Mouse (Mus musculus) frontal cortex, postnatal 14 days (tissue): ENCODE results near the gene Nrp2.
A peak's percentile ranks its signal among the peaks of the same experiment; 100 is the strongest.

Experiments used
- DNase-seq, 2 experiments: peaks; one replicate each; pipeline ENCODE4 v3.0.0; 2022; ENCODE audit warnings: low spot score in 2 of 2

The Nrp2 gene

DNA sequence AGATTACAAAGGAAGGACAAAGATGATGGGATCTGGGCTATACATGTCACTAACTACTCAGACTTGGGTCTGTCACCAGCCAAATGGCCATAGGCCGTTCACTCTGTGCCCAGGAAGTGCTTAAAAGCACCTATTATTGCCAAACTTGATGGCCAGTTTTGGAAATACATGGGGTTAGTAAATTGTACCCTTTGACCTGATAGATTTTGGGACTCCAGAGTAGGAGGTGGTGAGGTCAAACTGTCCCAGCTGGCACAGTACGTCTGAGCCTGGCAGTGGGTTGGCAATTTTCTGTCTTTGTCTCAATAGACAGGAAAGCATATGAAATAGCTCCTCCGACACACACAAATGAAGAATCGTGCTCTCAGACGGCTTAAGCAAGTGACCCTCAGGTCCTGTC is 20.8 kb downstream of the Nrp2 start:
- DNase-seq, result no peak

DNA sequence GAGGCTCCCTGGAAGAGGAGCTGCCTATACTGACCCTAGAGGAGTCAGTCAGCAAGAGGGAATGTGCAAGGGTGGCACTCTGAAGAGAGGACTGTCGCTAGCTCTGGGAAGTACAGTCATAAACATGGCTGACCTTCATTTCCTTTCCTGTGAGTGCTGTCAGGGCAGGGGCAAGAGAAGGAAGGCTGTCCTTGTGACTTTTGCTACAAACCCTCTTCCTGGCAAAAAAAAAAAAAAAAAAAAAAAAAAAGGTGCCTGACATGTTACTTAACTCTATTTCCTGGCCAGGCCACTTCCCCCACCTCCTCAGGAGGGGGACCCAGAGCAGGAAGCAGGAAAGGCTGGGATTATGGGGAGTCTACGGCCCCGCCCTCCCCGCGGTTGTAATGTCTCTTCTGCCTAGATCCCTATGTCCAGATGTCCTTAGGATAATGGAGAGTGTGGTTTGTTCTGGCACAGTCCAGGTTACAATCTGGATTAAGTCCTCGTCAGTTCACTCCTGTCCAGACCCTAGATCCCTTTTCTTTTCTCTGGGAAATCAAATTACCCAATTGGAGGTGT is 21.5 kb downstream of the Nrp2 start:
- no peak for DNase-seq

DNA sequence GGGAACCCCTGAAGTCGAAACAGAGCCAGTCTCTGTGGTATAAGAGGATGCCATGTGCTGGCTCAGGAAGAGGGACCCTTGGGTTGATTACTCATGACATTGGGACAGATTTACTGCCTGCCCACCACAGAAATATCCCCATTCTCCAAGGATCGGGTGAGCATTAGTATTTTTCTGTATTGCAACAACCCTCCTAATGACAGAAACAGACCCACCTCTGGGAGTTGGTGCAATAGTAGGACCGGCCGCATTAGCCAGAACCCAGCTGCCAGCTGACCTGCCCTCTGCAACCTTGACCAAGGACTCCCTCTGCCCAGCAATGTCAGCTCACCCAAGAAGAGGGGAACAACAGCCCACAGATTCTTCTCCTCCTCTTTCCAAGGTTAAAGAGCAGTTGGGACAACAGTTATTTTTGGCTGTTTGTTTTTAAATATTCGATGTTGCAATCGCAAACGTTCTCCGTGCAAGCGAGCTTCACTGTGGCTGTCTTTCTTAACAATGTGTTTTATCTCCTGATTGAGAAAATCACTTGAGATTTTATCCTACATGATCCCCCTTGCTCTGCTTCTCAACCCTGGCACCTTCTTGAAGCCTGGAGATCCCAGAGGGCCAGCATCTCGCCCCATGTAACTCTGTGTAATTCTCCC is 22.1 kb downstream of the Nrp2 start:
- no peak for DNase-seq

DNA sequence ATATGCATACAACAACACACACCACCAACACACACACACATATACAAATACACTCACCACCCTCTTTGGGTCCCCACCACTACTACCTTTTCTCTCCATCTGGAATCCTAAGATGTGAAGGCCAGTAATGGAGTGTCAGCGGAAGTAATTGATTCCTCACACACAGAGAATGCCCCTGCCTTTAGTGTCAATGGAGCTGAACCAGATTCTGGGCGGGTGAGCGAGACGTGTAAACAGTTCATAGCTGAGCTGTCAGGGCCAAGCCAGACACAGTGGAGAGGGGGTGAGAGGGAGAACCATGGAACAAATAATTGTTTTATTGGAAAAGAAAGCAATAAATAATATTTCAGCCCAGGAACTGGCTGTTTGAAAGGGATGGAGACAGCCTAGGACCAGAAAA is 24.1 kb downstream of the Nrp2 start:
- no peak for DNase-seq

DNA sequence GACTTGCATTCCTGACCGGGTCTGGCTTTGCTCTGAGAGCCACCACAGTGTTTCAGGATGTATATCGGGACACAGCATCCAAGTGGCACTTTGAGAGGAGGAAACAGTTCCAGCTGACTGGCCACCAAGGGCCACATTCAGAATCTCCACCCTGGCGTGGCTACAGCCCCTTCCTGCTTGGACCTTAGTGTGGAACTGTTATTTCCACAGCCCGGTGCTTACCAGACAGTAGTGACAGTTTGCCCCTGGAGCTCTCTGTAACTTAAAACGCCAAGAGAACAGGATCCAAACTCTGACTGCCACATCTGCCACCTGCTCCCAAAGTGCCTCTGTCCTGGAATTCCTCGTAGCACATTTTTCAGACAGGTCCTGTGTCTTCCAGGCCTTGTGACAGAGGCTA is 25.3 kb downstream of the Nrp2 start:
- no peak for DNase-seq

DNA sequence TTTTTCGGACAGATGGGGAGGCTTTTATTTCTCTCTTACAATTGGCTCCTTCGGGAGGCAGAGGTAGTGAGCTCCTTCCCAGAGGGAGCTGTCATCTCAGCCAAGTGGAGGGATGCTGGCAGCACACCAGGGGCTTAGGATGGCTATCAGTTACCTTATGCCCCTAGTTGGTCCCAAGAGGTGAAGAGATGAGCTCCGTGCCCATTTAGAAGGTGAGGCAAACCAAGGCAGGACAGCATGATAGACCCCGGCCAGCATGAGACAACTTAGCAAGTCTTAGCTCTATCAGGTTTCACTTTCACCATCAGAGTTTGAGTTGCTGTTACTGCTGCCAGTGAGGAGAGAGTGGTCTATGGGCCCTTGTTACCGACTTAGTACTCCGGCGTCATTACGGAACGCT is 25.8 kb downstream of the Nrp2 start:
- no peak for DNase-seq

DNA sequence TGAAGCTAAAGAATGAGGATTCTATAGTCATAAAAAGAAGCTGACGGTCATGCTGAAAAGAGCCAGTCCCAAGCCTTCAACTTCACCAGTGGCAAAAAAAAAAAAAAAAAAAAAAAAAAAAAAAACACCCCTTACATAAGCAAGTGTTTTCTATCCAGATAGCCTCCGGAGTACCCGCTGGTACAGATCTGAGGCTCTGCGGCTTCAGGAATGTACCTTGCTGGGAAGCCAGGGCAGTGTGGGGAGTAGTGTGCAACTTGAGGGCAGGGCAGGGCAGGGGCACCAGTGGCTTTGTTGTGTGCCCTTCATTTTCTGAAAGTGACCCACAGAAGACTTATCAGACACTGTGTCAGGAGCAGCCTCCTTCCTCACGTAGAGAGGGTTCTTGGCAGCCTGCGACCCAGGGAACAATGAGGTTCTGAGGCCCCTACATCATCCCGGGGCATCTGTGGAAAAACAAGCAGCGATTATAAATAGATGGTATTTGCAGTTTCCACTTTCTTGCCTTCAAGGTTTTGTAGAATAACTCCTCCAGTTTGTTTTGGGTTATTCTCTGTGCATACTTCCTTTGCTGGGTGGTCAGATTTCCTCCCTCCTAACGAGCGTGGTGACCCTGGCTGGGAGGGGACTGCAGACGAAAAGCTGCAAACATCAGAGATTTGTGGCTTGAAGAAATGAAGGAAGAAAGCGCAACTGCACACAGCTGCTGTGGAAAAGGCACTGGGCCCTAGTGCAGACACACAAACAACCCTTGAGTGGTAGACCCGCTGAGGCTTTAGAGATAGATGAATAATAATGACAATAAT is 26.5 kb downstream of the Nrp2 start:
- no peak for DNase-seq

DNA sequence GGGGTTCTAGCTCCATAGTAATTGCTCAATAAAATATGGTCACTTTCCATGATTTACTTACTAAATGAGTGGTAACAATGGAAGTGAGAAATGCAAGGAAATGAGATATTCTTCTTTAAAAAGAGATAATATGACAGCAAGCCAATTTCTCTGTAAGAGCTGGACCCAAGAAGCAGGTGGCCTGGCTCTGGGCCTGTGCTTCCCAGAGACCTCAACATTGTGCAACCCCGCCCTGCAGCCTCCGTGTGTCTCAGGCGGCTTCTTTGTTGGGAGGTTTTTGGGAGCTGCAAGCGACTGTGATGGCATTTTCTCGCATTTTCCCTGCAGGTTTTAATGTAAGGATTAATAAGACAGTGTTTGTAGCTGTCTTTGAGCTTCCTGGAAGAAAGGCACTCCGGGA is 29.0 kb downstream of the Nrp2 start:
- DNase-seq, result no peak

DNA sequence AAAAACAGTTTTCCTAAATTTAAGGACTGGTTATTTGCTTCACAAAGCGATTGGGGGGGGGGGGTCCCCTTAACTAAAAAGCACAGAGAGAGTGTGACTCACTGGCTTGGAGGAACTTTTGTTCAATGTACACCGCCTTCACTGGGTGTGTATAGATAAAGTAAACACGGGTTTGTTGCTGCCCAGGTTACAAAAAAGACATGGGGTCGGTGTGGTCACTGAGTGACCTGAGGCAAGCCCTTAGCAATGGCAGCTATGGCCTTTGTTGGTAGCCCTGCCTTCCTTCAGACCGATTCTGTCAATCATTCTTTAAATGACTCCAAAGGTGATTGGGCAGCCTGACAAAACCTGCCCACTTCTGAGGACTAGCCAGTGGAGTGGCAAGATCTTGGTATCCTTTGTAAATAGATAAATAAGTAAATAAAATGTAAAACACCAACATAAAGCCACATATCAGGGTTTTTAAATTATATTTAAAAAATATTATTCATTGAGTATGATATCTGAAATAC is 31.4 kb downstream of the Nrp2 start:
- no peak for DNase-seq

DNA sequence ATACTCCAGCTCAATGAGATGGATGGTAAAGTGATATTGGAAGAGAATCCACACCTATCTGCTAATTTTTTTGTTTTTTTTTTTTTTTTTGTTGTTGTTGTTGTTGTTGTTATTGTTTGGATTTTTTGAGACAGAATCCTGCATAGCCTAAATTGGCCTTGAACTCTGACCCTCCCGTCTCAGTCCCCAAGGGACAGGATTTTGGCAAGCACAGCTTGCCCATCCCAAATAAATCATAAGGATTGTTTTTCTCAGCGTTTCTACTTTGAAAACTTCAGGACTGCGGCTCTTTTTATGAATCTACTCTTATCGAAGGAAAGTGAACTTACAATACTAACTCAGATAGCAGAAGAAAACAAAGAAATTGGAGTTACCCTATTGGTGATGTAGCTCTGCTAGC is 31.9 kb downstream of the Nrp2 start:
- DNase-seq, result no peak

DNA sequence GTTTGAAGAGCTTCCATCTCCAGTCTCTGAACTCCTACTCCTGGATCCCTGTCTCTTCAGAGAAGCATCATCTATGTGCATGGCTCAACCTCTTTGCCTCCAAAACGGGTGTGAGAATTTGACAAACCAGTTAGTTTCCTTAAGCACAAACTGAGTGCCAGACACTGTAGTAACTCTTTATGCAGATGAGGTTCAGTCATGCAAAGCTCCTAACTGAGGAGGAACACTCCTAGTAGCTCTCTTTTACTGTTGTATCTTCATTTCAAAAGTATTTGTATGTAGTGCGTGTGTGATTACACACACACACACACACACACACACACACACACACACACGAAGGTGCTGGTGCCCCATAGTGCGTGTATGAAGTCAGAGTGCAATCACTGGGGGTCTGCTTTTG is 32.8 kb downstream of the Nrp2 start:
- no peak for DNase-seq

DNA sequence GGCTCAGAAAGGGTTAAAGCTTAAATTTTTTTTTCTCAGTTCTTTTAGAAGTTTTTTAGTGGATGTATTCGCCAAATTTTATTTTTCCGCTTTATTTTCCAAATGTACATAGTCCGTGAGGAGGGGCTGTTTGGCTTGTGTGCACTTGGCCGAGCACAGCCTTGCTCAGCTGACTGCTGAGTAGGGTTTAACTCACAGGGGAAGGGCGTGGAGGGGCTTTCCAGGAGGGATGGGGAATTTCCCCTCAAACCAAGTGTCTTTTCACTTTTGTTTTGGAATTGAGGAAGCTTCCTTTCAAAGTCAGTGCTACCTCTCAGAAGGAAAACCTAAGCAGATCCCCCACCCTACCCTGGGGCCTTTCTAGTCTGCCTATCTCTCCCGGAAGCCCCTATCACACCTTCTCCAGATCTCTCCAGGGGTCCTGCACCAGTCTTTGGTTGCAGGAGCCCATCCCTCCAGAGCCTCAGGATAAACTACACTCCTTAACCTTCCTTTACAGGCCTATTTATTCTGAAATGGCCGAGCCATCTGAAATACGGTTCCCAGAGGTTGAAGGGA is 33.4 kb downstream of the Nrp2 start:
- no peak for DNase-seq

DNA sequence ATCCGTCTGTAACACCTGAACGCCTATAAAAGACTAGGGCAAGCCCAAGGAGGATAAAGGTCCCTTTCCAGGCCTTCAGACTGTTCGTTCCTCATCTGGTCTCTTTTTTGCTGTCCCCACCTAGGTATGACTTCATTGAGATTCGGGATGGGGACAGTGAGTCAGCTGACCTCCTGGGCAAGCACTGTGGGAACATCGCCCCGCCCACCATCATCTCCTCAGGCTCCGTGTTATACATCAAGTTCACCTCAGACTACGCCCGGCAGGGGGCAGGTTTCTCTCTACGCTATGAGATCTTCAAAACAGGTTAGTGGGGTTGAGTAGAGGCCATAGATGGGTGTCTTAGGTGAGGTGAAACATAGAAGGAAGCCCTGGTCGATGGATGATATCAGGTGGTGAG is 35.1 kb downstream of the Nrp2 start:
- no peak for DNase-seq

DNA sequence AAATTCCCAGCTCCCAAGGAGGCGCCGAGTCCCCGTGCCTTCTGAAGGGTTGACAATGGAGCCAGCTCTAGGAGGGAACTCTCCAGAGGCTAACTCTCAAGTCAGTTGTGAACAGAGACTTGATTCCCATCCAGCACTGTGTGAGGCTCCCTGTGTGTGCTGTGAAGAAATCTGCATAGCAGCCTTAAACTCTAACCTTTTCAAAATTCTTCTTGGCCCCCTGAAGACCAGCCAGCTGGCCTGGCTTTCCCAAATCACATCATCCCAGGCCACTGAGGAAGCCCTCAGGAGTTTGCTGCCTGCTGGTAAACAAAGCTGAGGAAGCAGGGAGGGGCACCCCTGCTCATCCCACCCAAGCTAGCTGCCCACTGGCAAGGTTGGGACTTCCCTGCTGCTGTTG is 39.0 kb downstream of the Nrp2 start:
- DNase-seq, result no peak

DNA sequence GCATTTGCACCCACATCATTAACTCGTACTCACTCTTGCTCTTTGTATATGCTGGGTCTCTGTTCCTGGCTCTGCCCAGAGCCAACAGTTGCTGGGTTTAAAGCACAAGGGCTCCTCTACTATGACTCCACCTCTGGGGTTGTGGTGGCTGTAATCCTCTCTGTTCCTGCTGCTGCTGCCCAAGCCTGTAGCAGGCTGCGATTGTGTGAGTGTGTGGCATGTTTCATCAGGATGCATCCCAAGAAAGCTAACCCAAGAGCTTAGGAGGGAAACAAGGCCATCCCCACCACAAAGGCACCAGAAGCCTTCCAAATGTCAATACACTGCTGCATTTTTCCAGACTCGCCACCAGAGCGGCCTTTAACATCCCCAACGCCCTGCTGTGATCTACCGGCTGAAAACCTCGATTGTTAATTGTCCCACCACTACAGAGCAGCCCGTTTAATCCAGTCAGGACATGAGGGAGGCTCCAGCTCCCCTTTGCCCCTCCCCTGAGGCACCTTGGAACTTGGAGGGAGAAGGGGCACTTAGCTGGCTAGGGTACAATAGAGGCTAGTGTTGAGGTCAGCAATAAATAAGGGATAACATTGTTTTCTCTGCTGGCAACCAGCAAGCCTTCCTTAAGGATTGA is 40.1 kb downstream of the Nrp2 start:
- peak in 1 of 2 experiments; percentile 53 for DNase-seq

DNA sequence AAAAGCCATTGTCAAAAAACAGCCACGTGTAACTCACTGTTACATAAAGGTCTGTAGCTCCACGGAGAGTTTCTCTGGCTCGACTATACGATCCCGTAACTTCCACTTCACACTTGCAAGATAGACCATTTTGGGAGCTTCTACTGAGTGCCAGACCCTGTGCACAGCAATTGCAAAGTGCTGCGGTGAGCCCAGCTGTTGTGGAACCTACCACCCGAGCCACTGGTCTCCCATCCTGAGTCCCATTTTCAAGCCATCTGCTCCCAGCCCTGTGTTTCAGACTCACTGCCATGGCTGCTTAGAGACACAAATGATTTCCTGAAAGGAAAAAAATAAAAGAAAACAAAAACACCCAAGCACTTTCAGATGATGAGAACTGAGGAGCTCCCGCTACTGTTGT is 42.8 kb downstream of the Nrp2 start:
- DNase-seq, result no peak

DNA sequence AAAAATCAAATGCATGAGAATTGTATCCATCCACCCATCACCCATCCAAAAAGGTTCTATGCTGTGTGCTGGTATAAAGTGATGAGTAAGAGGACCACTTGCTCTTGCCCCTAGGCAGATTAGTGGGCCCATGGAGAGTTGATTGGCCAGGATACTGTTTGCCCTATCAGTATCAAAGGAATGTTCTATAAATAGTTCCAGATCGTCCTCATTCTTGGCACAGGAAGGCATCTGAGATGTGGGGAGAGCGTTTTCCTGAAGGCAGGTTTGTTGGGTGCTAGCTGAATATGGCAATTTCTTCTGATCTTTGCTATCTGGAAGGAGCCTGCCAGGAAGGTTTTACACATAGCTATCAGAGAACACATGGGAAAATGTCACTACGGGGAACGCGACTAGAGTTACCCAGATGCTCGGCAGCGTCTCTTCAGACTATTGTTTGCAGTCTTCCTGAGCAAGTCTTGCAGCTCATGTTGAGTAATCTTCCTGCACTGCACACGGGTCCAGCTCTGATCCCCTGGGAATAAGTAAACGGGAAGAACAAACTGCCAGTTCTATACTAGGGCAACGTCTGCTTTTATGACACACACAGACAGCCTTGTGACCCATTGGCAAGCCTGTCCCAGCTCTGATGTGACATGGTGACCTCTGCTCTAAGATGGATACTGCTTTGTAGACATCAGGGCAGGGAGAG is 44.5 kb downstream of the Nrp2 start:
- no peak for DNase-seq

DNA sequence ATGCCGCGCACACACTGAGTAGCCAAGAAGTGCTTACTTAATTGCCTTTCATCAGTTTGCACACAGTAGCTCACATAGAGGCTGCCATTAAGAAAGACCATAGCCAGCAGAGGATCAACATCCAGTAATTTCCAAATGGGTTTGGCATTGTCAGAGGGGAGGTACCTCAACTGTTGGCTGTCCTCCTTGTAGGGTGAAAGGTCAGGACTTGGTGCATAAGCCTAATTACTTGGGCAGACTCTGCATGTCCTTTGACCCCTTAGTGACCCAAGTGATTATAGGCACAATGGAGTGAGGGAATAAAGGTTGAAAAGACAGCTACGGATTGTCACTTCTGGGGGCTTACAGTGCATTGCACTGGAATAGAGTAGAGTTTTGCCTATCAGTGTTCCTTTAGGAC is 45.3 kb downstream of the Nrp2 start:
- no peak for DNase-seq

DNA sequence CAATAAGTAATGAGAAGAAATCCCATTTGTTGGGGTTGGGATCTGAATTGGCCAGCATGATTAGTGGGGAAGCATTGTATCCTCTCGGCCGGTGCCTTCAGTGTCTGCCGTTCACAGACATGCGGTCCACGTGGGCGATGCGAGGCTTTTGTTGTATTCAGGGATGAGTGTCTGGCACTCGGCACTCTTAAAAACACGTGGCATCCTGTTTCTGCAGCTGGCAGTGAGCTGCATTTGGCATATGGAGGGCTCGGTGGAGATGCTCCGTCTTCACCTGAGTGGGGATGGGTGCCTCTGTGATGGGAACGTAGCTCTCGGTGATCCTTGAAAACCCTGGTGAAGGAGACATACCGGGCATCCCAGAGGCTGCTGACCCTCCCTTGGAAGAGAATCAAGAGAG is 46.6 kb downstream of the Nrp2 start:
- peak; percentile 39 to 42 for DNase-seq

DNA sequence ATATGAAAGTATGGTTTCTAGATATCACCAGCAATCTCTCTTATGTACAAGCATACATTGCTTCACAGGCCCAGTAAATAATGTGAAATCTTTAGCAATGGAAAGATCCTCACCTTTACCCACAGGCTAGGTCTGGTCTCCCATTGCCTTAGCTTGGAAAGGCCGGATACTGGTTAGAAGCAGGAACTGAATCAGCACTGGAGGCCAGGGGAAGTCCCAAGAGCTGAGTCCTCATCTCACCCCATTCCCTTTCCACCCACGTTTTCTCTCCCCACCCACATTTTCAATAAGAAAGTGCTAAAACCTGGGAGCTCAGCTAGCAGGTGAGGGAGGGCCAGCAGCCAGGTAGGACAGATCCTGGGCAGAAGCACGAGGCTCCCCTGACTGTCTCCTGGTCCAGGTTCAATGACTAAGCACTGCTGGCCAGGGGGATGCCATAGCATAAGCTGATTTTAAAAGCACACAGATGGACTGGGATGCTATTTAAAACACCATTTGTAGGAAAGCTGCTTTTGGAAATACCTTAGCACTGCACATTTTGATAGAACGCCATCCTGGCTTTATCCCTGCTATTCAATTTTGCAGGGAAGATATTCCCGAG is 47.4 kb downstream of the Nrp2 start:
- DNase-seq, result no peak
